Mouse (Mus musculus): ENCODE results near the gene Dnajc30.
A peak's percentile ranks its signal among the peaks of the same experiment; 100 is the strongest.
"Not testable (repeated sequence)": the region's sequence is repeated elsewhere in the genome, so short reads cannot be mapped to it uniquely, and the experiment has no call there.

Gene Dnajc30

DNA sequence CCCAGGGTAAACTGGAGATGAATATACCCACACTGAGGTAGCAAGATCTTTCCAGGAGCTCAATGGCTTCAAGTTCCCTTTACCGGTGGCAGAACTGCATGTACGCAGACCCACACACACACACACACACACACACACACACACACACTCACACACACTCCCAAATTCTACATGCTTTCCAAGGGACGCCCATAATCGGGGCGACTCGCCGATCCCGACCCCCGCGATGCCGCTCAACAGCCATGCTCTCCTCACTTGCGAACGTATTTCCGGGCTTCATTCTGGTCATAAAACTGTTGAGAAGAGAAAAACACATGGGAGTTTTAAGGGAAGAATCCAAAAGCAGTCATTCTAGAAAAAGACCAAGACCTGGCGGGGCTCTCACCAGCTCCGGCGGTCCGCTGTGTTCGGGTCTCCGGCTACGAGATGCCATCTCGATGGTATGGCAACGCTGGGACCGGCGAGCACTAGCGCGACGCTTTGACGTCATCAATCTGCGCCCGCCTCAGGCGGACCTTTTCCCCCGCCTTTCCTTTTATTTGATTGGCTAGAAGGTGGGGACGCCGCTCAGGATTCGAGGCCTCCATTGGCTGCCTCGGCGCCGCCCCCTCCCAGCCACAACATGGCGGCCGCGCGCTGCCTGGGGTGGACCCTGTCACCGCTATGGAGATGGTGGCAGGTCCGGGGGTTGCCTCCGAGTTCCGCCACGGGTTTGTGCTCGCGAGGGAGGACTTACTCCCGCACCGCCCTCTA, at the start of gene Dnajc30:
TSS of gene Dnajc30 (plus strand) at position 574 of the 753 bp plus-strand sequence.
- peak; percentile 93 to 95 for DNase-seq (ENCODE audit: low spot score in 2 of 2)

DNA sequence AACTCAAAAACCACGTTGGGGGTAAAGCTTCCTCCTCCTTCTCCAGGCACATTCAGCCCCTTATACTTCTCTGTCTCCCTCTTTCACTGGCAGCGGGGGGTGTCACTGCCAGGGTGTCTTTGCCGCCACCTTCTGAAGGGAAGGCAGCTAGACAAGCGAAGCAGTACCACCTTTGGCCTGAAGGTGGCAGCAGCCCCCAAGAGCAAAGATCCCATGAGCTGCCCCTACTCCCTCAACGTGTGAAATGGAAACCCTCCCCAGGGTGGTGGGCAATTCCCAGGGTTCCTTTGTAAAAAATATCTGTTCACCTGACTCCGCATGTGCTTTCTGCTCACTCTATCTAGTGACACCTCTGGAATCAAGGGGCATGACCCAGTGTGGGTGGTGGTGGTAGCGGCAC, 48.5 kb upstream of the Dnajc30 start:
- DNase-seq (ENCODE audit: low spot score in 2 of 2) = peak; percentile 71 to 84

DNA sequence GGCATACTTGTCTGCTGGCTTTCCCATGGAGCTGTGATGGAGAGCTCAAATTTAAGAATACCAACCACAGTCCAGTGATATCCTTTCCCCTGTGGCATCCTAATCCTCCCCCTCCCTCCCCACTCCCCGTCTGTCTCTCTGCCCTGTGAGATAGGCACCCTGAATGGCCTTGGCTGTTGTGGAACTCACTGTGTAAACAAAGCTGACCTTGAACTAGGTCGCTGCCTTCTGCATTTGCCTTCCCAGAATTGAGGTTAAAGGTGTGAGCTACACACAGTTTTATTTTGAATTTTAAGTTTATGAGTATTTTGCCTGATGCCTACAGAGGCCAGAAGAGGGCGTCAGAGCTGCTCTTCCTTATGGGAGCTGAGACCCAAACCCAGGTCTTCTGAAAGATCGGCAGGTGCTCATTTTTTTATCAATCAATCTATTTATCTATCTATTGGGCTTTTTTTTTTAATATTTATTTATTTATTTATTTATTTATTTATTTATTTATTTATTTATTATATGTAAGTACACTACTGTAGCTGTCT, 47.7 kb upstream of the Dnajc30 start:
- no peak for DNase-seq (ENCODE audit: low spot score in 2 of 2)

DNA sequence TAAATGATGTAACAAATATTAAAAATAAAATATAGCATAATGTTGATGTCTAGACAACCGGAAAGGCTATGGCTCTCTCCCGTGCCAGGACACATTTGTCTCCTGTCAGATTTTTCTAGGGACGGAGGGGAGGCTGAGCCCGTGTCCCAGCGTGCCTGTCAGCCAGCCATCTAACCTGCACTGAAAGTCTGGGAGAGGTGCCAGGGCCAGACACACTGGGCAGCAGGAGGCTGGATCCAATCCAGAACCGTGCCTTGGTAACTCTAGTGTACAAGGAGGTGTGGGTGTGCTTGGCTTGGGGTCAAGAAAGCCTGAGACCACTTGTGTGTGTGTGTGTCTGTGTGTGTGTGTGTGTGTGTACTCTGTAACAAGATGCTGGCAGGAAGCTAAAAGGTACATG, 42.2 kb upstream of the Dnajc30 start:
- DNase-seq (ENCODE audit: low spot score in 2 of 2) = no peak

DNA sequence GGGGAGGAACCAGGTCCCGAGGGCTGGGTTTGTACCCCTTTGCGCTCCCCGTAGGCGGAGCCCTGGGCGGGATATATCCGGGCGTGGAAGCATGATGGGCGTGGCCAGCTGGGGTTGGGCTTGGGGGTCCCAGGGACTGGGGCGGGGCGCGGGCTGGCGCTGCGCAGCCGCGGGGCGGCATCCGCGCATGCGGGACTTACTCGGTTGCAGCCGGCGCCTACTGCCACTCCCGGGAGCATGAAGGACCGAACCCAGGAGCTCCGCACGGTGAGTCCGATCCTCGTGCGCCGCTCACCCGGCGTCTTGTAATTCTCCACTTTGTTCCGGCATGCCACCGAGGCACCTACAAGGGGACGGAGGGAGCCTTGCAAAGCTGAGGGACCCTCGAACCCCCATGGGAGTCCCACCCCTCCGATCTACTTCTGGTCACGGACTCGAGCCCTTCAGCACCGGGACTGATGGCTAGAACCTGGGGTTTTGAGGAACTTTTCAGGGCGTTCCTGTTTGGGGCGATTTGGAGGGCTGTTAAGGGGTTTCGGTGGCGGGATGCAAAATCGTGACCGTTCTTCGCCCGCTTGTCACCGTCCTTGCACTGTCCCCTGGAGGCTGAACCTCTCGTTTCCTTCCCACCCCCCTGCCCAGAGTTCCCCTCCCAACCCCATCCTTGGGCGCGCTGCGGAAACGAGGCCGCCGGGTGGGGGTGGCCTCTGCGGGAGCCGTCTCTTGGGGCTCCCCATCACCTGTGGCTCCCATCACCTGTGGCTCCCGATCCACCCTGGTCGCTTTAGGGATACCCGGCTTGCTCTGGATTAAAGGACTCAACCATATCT, 40.4 kb upstream of the Dnajc30 start, which contains the start of gene Stx1a:
TSS of gene Stx1a (plus strand) at position 139 of the 830 bp plus-strand sequence.
- peak in 1 of 2 experiments; percentile 55 for DNase-seq (ENCODE audit: low spot score in 2 of 2)

DNA sequence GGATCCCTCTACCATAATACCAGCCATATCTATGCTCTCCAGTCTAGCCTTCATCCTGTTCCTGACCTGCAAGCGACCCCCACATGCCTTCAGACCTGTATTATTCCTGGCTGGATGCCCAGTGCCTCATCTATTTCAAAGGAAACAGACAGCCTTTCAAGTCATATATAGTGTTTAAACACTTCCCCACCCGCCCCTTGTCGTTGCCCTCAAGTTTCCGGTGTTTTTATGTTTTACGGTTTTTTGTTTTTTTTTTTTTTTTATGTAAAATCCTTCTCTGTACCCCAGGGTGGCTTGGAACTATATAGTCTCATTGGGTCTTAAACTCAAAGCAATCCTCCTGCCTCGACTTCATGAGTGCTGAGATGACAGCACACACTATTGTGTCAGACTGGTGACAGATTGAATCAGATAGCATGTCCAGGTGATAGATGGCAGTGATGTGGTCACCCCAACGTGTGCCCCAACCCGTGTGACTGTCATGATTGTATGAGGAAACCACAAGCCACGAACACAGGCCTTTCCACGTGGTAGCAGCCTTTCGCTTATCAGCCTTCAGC, 39.3 kb upstream of the Dnajc30 start:
- peak; percentile 71 to 74 for DNase-seq (ENCODE audit: low spot score in 2 of 2)

DNA sequence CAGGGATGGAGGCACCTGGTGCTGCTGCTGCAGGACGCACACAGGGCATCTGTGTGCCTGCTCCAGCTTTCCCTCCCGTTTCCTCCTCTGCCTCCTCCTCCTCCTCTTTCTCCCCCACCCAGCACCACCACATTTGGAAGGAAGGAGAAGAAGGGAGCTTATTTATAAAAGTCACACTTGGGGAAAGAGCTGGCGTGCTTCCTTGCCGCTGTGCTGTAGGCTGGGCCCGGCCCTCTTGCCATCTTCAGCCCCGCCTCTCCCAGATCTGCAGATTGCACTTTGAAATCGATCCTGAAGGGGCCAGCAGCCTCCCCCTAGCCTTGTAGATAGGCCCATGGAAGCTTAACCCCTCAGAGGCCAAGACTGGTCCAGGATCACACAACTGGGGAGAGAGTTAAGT, 38.1 kb upstream of the Dnajc30 start:
- DNase-seq (ENCODE audit: low spot score in 2 of 2) = peak in 1 of 2 experiments; percentile 17

DNA sequence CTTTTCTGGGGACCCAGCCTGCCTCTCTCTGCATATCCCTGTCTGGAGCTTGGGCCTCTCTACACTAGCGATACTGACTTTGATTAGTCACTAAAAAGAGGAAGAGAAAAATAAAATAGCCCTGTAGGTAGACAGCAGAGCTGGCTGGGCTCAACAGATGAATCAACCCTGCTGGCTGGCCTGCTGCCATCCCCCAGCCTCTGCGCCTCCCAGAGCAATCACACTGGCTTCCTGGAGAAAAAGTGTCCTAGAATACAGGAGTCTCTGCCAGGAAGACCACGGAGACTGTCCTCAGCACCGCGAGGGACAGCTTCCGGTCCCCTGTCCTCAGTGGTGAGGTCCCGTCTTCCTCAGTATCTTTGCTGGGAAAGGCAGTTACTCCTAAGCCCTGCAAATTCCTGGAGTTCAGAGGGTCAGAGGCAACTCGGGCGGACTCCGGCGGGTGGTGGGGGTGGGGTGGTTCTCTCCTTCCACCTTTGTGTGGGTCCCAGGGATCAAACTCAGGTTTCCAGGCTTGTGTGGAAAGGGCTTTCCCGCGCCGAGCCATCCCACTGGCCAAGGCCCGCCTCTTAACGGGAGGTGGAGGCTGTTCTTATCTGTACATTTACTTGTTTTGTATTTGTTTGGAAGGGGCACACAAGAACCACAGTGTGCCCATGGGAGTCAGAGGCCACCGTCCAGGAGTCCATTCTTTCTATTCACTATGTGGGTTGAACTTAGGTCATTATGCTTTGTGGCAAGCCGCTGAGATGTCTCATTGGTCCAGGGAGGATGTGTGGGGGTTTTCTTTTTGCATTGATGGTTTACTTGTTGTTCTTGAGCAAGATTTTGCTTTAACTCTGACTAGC, 34.8 kb upstream of the Dnajc30 start:
- DNase-seq (ENCODE audit: low spot score in 2 of 2) = no peak

DNA sequence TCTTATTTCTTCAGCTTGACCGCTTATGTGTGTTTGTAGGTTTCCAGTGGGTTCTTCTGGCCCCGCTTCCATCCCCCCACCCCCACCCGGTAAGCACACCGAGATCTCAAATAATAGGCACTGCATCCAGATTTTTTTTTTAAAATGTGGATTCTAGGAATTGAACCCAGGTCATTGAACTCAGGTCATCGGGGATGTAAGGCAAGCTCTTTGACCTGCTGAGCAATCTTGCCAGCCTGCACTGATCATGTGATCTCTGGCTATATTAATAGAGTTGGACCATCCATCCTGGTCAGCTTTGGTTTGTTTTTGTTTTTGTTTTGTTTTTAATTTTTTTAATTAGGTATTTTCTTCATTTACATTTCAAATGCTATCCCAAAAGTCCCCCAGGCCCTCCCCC, 31.4 kb upstream of the Dnajc30 start:
- no peak for DNase-seq (ENCODE audit: low spot score in 2 of 2)

DNA sequence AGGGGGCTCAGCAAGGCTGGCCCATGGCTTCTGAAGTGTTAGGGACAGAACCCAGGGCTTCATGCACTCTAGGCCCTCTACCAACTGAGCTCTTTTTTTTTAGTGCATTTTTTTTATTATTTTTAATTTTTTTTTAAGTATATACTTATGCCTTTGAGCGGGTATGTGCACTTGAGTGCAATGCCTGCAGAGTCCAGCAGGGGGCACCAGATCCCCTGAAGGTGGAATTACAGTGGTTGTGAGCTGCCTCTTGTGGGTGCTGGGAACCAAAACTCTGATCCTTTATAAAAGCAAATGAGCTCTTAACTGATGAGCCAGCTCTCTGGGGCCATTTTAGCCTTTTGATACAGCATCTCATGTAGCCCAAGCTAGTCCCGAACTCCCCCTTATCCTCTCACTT, 29.4 kb upstream of the Dnajc30 start:
- no peak for DNase-seq (ENCODE audit: low spot score in 2 of 2)

DNA sequence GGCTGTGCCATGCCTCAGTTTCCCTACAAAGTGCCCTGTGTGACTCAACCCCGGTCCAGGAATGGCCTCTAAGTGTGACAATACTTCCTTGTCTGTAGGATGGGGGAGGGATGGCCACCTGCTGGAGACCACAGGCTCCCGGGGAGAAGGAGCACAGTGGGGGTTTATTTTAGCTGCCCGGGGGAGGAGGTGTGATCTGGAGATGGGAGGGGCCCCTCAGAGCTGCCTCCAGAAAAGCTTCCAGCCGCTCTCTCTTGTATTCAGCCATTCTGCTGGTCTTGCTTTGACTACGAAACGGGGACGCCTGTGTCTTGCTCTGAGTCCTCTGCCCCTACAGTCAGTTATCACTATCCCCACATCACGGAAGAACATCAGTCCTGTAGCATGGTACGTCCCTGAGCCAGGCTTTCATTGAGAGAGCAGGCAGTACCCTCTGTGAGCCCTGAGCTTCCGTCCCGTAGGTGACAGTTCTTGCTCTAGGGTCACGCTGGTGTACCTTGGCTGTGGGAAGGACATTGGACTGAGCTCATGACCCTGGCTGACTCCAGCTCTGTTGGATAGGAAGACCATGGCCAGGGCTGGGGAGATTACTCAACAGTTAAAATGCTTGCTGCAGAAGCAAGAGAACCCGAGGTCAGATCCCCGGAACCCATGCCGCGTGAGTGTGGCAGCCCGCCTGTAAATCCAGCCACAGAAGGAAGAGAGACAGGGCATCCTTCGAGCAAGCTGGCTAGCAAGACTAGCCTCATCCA, 28.2 kb upstream of the Dnajc30 start:
- no peak for DNase-seq (ENCODE audit: low spot score in 2 of 2)

DNA sequence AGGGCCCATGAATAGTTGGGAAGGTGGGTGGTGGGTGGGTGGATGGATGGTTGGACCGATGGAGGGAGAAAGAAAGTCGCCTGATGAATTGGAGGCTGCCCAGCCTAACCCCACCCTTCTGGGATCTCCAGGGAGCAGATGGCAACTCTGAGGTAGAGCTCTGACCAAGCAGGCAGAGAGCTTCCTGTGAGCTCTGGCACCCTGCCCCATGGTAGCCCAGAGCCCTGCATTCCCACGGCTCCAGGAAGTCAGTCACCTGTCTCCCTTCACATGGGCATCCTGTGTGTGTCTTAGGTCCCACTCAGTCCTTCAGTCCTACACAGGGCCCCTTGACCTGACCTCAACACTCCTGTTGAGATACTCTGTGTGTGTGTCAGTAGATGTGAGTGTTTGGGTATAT, 26.1 kb upstream of the Dnajc30 start:
- no peak for DNase-seq (ENCODE audit: low spot score in 2 of 2)

DNA sequence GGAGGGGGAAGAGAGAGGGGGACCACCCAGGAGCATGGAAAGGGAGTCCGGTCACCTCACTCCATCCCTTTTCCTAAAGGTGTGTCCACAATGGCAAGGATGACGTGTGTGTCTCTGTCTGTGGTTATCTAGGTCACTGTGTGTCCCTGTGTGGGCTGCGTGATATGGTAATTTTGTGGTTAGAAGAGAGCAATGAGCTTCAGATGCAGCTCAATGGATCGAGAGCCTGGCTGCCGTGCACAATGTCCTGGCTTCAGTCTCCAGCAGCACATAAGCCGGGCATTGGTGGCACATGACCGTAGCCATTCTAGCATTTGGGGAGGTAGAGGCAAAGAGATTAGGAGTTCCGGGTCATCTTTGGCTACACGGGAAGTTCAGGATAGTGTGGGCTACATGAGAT, 24.5 kb upstream of the Dnajc30 start:
- no peak for DNase-seq (ENCODE audit: low spot score in 2 of 2)

DNA sequence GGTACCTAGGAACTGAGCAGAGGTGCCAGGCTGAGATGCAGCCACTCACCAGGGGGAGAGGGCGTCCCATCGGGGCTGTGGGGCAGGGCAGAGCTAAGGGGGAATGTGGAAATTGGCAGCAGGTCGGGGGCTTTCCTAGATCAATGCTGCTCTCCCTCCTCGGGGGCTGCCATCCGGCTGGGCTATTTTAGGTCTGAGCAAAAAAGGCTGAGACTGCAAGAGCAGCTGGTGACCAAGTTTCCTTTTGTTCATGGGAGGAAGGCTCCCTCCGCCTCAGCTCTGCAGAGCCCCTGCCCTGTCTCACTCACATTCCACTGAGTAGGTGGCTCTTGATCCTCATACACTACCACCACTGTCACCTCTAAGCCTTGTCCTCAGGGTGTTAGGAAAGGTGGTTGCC, 23.9 kb upstream of the Dnajc30 start:
- no peak for DNase-seq (ENCODE audit: low spot score in 2 of 2)

DNA sequence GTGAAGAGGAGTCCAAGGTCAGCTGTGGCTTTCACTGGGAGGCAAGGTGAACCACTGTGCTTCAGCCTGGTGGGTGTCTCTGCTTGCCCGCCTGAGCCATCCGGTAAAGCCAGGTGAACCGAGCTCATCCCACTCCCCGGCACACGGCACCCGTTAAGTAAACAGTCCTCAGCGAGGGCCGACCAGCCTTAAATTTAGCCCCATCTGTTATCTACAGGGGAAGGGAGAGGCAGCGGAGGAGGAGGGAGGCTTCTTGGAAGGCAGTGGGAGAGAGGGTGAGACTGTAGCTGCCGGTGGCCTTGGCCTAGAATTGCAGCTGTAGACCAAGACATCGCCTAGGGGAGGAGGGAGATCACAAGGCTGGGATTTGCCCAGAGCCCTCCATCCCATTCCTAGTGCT, 23.2 kb upstream of the Dnajc30 start:
- DNase-seq (ENCODE audit: low spot score in 2 of 2) = no peak

DNA sequence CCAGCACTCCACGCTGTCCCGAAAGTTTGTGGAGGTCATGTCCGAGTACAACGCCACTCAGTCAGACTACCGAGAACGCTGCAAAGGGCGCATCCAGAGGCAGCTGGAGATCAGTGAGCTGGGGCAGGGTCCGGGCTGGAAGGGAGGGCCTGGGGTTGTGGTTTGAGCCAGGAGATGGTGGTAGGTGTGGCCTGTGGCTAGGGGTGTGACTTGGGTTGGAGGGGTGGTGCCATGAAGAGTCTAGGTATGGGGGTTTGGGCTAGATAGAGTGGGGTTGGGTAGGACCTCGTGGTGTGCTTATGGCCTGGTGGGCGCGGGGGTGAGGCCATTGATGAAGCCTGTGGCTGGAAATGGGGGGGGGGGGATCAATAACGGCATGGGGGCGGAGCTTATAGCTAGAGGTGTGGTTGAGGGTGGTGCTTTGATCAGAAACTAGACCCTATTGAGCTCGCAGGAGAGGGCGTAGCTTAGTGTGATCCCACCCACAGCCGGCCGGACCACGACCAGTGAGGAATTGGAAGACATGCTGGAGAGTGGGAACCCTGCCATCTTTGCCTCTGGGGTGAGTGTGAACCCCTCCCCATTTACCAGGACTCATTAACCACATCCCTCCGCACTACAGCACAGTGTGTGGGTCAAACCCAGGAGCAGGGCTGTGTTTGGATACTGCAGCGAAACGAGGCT, 21.8 kb upstream of the Dnajc30 start:
- DNase-seq (ENCODE audit: low spot score in 2 of 2) = no peak

DNA sequence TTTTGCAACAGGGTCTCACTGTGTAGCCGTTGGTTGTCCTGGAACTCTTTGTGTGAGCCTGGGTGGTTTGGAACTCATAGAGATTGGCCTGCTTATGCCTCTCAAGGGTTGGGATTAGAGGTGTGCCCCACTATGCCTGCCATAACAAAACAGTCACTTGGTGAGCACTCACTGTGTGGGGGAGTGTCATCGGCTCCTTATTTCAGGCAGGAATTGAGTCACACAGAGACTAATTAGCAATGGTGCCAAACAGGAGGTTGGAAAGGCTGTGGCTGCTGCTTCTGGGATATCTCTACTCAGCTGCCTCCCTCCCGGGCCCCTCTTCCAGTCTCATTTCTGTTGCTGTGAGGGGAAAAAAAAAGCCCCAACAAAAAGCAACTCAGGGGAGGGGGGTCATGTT, 19.4 kb upstream of the Dnajc30 start:
- no peak for DNase-seq (ENCODE audit: low spot score in 2 of 2)

DNA sequence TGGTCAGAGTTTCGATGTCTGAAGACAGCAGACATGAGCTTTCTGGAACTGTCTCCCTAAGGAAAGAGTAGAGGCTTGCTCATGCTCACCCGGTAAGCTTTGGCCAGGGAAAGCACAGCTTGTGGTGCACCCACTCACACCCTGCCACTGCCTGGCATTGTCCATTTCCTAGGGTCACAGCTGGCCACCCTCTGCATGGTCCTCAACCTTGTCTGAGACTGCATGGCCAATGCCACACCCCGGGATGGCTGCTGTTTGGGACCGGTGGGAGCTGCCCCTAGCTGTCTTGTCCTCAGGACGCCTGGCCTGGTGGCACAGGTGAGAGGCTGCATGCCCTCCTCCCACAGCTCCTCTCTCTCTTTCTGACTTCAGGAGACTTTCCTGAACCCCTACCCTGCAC, 15.5 kb upstream of the Dnajc30 start:
- DNase-seq (ENCODE audit: low spot score in 2 of 2) = no peak

DNA sequence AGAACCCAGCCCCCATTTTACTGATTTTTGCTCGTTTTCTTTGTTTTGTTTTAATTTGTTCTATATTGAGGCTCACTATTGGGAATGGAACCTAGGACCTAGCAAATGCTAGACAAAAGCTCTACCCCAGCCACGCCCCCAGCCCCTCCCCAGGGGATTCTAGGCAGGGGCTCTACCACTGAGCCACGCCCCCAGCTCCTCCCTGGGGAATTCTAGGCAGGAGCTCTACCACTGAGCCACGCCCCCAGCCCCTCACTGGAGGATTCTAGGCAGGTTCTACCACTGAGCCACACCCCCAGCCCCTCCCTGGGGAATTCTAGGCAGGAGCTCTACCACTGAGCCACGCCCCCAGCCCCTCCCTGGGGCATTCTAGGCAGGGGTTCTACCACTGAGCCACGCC, 14.7 kb upstream of the Dnajc30 start:
- DNase-seq (ENCODE audit: low spot score in 2 of 2) = not testable (repeated sequence)

DNA sequence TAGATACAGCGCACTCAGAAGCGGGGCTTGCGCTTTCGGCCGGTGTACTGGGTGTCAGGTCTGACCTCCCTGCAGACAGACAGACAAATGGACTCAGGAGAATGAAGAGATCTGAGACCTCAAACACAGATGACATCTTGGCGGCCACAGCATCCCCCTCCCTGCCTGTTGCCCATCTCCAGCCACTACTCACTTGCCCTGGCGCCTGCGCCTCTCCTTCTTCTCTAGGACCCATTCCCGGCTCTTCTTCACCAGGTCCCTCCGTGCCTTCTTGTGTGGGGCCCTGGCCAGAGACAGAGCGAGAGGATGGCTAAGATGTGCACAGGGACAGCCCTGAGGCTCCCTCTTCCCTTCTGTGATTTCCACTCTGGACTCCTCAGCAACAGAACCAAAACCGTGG, 10.6 kb upstream of the Dnajc30 start:
- DNase-seq (ENCODE audit: low spot score in 2 of 2) = no peak
